In the genomic region with DNA sequence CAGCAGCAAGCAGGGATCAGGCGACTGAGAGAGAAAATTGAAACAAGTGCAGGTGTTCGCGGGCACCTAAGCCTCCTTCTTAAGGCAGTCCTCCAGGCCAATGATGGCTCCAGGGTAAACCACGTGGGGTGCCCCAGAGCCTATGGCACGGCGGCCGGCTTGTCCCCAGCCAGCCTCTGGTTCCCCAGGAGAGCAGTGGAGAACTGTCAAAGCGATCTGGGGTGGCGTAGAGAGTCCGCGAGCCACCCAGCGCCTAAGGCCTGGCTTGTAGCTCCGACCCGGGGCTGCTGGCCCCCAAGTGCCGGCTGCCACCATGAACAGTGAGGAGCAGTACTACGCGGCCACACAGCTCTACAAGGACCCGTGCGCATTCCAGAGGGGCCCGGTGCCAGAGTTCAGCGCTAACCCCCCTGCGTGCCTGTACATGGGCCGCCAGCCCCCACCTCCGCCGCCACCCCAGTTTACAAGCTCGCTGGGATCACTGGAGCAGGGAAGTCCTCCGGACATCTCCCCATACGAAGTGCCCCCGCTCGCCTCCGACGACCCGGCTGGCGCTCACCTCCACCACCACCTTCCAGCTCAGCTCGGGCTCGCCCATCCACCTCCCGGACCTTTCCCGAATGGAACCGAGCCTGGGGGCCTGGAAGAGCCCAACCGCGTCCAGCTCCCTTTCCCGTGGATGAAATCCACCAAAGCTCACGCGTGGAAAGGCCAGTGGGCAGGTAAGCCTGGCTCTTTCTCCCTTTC, we compare ENCODE assay signal across 12 mouse cellular contexts. TPM values are rescaled to one million over a fixed set of nuclear protein-coding genes. Genes with fewer than 3 reads are reported as not detected.
A peak's percentile ranks its signal among the peaks of the same experiment; 100 is the strongest.
DNase-seq lines count a peak whose midpoint lies in the region; ATAC-seq and TF ChIP-seq lines count a peak whose summit lies in the region.
"Had no signal": no experiment of that assay in that cellular context is flagged by ENCODE, and none has a peak within 500 bp of the region (broad histone marks: within the 10 kb centered on the region; RNA-seq: fewer than 3 reads in every experiment).

A gene (plus strand): TSS at position 34 of the 747 bp plus-strand sequence.

- H3K4me1 ChIP-seq in lung, embryonic 14.5 days (ENCODE audit: insufficient read depth), result no peaks in the 10 kb centered on the region
- no peaks in the 10 kb centered on the region for H3K4me1 ChIP-seq in lung, postnatal 0 days (ENCODE audit: insufficient read depth, low read depth, low read length)
- H3K4me1 ChIP-seq in heart, postnatal 0 days (ENCODE audit: control insufficient read depth, insufficient read depth), result no peaks in the 10 kb centered on the region
- no peaks in the 10 kb centered on the region for H3K4me1 ChIP-seq in neural tube, embryonic 11.5 days (ENCODE audit: control insufficient read depth, insufficient read depth, low read length)

- H3K27ac ChIP-seq in gastrocnemius, adult 2 months, result no peak within 1 kb of the TSS
- no peak within 1 kb of the TSS for H3K27ac ChIP-seq in lung, embryonic 14.5 days (ENCODE audit: low read depth)
- H3K27ac ChIP-seq in lung, postnatal 0 days (ENCODE audit: low read length), result no peak within 1 kb of the TSS
- no peak within 1 kb of the TSS for H3K27ac ChIP-seq in heart, postnatal 0 days (ENCODE audit: low read depth)
- H3K27ac ChIP-seq in neural tube, embryonic 11.5 days (ENCODE audit: low read depth, low read length), result no peak within 1 kb of the TSS

- intact Hi-C loops in gastrocnemius, adult 2 months (cut with DNase I), result no loop called here

- peak within 1 kb of the TSS; percentile 38 for H3K4me3 ChIP-seq in gastrocnemius, adult 2 months
- 0 out of 2 replicates have a peak within 1 kb of the TSS, but pooled peaks have one; percentile 6 for H3K4me3 ChIP-seq in lung, embryonic 14.5 days (ENCODE audit: low read depth, low read length)
- no peak within 1 kb of the TSS for H3K4me3 ChIP-seq in lung, postnatal 0 days (ENCODE audit: low read depth, low read length)
- H3K4me3 ChIP-seq in heart, postnatal 0 days (ENCODE audit: low read depth, low read length), result peak within 1 kb of the TSS; percentile 8; the same call in 1 of the 2 replicates
- H3K4me3 ChIP-seq in neural tube, embryonic 11.5 days (ENCODE audit: low read depth, low read length), result no peak within 1 kb of the TSS

- TF ChIP-seq EP300 in lung, postnatal 0 days (IDR thresholded peaks at IDR 0.05), result no peak
- TF ChIP-seq EP300 in heart, postnatal 0 days (IDR thresholded peaks at IDR 0.05; ENCODE audit: low read depth), result no peak

- H3K9ac ChIP-seq in lung, embryonic 14.5 days, result no peak within 1 kb of the TSS
- H3K9ac ChIP-seq in lung, postnatal 0 days (replicated peaks; ENCODE audit: low read depth), result no peak within 1 kb of the TSS
- H3K9ac ChIP-seq in heart, postnatal 0 days (replicated peaks; ENCODE audit: low read depth, low read length), result no peak within 1 kb of the TSS
- H3K9ac ChIP-seq in neural tube, embryonic 11.5 days (ENCODE audit: low read length), result no peak within 1 kb of the TSS

- ATAC-seq in lung, embryonic 14.5 days (ENCODE audit: insufficient read depth), result peak; percentile 81; the same call in 1 of the 2 replicates
- no peak; the same call in 1 of the 2 replicates for ATAC-seq in lung, postnatal 0 days
- no peak for ATAC-seq in heart, postnatal 0 days (ENCODE audit: insufficient read depth, low read depth)
- peak; percentile 50; the same call in 1 of the 2 replicates for ATAC-seq in neural tube, embryonic 11.5 days (ENCODE audit: insufficient read depth, low FRiP score, low TSS enrichment)

- H3K9me3 ChIP-seq in lung, embryonic 14.5 days (ENCODE audit: low read depth, low read length), result no peaks in the 10 kb centered on the region
- no peaks in the 10 kb centered on the region for H3K9me3 ChIP-seq in lung, postnatal 0 days (ENCODE audit: low read length)
- no peaks in the 10 kb centered on the region for H3K9me3 ChIP-seq in heart, postnatal 0 days (replicated peaks; ENCODE audit: control insufficient read depth, low read length)
- no peaks in the 10 kb centered on the region for H3K9me3 ChIP-seq in neural tube, embryonic 11.5 days (ENCODE audit: control insufficient read depth, low read length)

- DNase-seq in gastrocnemius, adult 2 months, result no peak
- DNase-seq in gastrocnemius, adult 8-10 months (ENCODE audit: low spot score in 2 of 2), result no peak
- peak; percentile 31 for DNase-seq in lung, embryonic 14.5 days
- DNase-seq in lung, postnatal 0 days (ENCODE audit: low spot score), result no peak
- DNase-seq in heart, postnatal 0 days (ENCODE audit: low spot score), result no peak
- peak; percentile 64 for DNase-seq in neural tube, embryonic 11.5 days (ENCODE audit: low spot score)
- DNase-seq in right cerebral cortex, postnatal 14 days, result no peak
- DNase-seq in gastrocnemius, postnatal 4 days (ENCODE audit: low spot score in 2 of 2), result no peak
- DNase-seq: adrenal gland, postnatal 14 days; lung, adult 2 months; thymus, postnatal 25 days had no signal

- WGBS in lung, embryonic 14.5 days, result under 1% methylated on average over 44 of the region's 44 CpGs
- WGBS in lung, postnatal 0 days, result 2% methylated on average over 44 of the region's 44 CpGs
- WGBS in heart, postnatal 0 days, result 1% methylated on average over 44 of the region's 44 CpGs
- 0% methylated on average over 43 of the region's 44 CpGs for WGBS in neural tube, embryonic 11.5 days

- no peak for TF ChIP-seq CTCF in gastrocnemius, adult 2 months (IDR thresholded peaks at IDR 0.05)
- TF ChIP-seq CTCF in lung, embryonic 14.5 days (IDR thresholded peaks at IDR 0.05; ENCODE audit: low read depth), result no peak
- TF ChIP-seq CTCF in lung, postnatal 0 days (IDR thresholded peaks at IDR 0.05), result no peak
- TF ChIP-seq CTCF in heart, postnatal 0 days (IDR thresholded peaks at IDR 0.05; ENCODE audit: low read depth), result no peak

- H3K4me2 ChIP-seq in lung, embryonic 14.5 days, result peak within 1 kb of the TSS; percentile 20; the same call in 1 of the 2 replicates
- no peak within 1 kb of the TSS for H3K4me2 ChIP-seq in lung, postnatal 0 days (replicated peaks; ENCODE audit: low read depth, low read length)
- H3K4me2 ChIP-seq in heart, postnatal 0 days (ENCODE audit: low read depth, low read length), result no peak within 1 kb of the TSS
- H3K4me2 ChIP-seq in neural tube, embryonic 11.5 days (ENCODE audit: low read depth), result no peak within 1 kb of the TSS

- H3K36me3 ChIP-seq in lung, embryonic 14.5 days (ENCODE audit: insufficient read depth), result no peaks in the 10 kb centered on the region
- H3K36me3 ChIP-seq in lung, postnatal 0 days (ENCODE audit: insufficient read depth, low read length), result no peaks in the 10 kb centered on the region
- no peaks in the 10 kb centered on the region for H3K36me3 ChIP-seq in heart, postnatal 0 days (replicated peaks; ENCODE audit: control insufficient read depth, insufficient read depth, low read length)
- no peaks in the 10 kb centered on the region for H3K36me3 ChIP-seq in neural tube, embryonic 11.5 days (ENCODE audit: control insufficient read depth, insufficient read depth, low read length)

- peaks cover 95% of the 10 kb centered on the region for H3K27me3 ChIP-seq in lung, embryonic 14.5 days (ENCODE audit: insufficient read depth, low read length)
- H3K27me3 ChIP-seq in lung, postnatal 0 days (replicated peaks; ENCODE audit: insufficient read depth, low read length), result peaks cover 61% of the 10 kb centered on the region
- peaks cover 98% of the 10 kb centered on the region for H3K27me3 ChIP-seq in heart, postnatal 0 days (ENCODE audit: control insufficient read depth, insufficient read depth, low read length)
- peaks cover 96% of the 10 kb centered on the region for H3K27me3 ChIP-seq in neural tube, embryonic 11.5 days (ENCODE audit: control insufficient read depth, insufficient read depth, low read length)

RNA-seq across cellular contexts. Expression of the gene that starts here (rescaled TPM):
- not detected for total RNA-seq in gastrocnemius, adult 2 months (2021)
- total RNA-seq in gastrocnemius, adult 8-10 months (2022), result not detected
- polyA plus RNA-seq in lung, embryonic 14.5 days (2014; fragmentation: Nextera tagmentation; extraction: Ambion mirVana), result not detected in 2 replicates
- polyA plus RNA-seq in lung, postnatal 0 days (2015; fragmentation: Nextera tagmentation; extraction: Ambion mirVana), result not detected in 2 replicates
- not detected in 2 replicates for total RNA-seq in heart, postnatal 0 days (2014; rRNA removed; ENCODE audit: low replicate concordance)
- polyA plus RNA-seq in heart, postnatal 0 days (2015; fragmentation: Nextera tagmentation; extraction: Ambion mirVana), result not detected in 2 replicates
- polyA plus RNA-seq in neural tube, embryonic 11.5 days (2014; fragmentation: Nextera tagmentation; extraction: Ambion mirVana), result not detected in 2 replicates
- total RNA-seq in gastrocnemius, postnatal 4 days (2021), result not detected
- total RNA-seq: adrenal gland, postnatal 14 days had no signal
- polyA plus RNA-seq: C2C12; lung, adult 2 months had no signal

Comparison
In these comparisons a context has a peak if more than half of its experiments do, and no peak if none do; other contexts are left out.
1. Peak in DNase-seq, ATAC-seq, H3K4me3 ChIP-seq and H3K4me2 ChIP-seq in lung, embryonic 14.5 days; RNA of the gene not detected or under 1 TPM.
2. Peak in DNase-seq and ATAC-seq in neural tube, embryonic 11.5 days; RNA of the gene not detected or under 1 TPM.
3. H3K4me3 ChIP-seq: peak in gastrocnemius, adult 2 months (single experiment) and heart, postnatal 0 days (single experiment); none in lung, postnatal 0 days (single experiment) and neural tube, embryonic 11.5 days (single experiment).